Mouse (Mus musculus) adrenal gland, adult 8-10 months (tissue): Measurements from ENCODE around the gene Hoxa3. TPM values are rescaled to one million over a fixed set of nuclear protein-coding genes. Genes with fewer than 3 reads are reported as not detected.
A peak's percentile ranks its signal among the peaks of the same experiment; 100 is the strongest.

ENCODE experiments used
- DNase-seq: peaks from one replicate; pipeline ENCODE4 v3.0.0; 2022
- total RNA-seq, 4 experiments: library from RNA; stranded (reverse); gene quantifications; 2 replicates each; pipeline ENCODE4 v1.2.4; 2022

The Hoxa3 gene
- total RNA-seq, 4 experiments from 2014 or later, result 2.9 to 9.8 (median 6.8) TPM

- no peak for DNase-seq
Observed at GRCm38 (mm10) chr6:52166431-52167077, 46.6 kb downstream of the Hoxa3 start.

DNA sequence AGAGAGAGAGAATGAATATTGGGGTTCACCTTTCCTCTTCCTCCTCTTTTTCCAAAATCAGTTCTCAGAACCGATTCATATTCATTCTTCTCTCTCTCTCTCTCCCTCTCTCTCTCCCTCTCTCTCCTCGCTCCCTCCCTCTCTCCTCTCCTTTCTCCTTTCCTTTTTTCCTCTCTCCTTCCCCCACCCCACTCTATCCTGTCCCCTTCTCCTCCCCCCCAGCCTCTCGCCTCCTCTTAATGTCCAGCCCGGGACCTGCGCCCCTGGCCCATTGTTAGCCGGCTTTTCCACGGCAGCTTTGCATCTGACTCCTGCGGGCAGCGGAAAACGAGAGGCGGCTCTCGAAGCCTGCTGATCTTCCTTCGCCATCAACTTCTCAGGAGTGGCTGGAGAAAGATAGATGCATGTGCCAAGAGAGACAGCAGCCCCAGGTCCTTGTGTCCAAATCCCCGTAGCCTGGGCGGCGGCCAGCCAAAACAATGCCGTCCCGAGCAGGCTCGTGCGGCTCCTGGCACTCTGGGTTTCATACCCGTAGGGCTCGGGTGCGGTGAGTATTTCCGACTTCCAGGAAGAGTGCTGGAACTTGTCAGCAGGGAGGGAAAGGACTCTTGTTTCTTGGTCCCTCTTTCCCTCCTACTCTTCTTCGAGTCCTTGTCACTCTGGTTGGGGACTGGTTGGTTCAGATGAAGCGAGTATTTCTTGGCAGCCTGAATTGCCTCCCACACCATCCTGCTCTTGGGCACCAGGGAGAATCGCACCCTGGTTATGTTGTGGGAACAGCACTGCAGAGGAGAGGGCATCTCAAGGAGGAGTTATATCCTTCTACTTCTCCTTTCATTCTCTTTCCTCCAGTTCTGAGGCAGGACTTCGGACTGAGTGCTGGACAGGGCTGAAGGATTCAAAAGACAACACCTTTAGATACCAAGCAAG is 47.4 kb downstream of the Hoxa3 start:
- DNase-seq, result no peak

DNA sequence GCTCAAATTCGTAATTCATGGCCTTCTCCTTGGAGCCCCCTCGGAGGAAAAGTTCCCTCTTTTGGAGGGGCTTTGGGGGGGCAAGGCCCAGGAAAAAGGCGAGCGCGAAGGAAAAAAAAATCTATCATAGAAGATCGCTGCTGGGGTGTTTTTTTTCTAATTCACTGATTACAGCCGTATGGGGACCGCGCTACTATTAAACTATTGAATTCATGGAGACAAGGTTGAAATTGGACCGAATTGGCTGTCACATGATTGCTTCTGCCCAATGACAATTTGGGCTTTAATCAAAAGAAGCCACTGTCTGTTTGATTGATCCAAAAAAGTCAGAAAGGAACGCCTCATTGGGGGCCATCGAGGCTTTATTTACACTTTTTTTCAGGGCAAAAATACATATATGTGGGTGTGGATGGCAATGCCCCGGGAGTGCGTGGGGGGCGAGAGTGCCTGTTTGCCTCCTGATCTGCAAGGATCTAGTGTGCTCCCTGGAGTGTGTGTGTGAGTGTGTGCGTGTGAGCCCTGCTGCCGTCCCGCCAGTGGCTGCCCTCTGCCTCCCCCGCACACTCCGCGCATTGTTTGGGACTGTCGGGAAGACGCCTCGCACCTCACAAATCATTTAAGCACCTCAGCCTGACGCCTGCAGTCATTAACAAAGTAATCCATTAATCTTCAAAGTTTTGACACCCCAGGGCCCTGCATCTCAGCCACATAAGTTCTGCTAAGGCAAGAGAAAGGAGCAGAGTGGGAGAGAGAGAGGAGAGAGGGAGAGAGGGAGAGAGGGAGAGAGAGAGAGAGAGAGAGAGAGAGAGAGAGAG is 48.3 kb downstream of the Hoxa3 start, which contains the start of gene Hoxa2:
Gene Hoxa2 (minus strand): TSS at position 206 of the 815 bp plus-strand sequence.
- no peak for DNase-seq

GRCm38 (mm10) chr6:52164051-52164625 is 49.0 kb downstream of the Hoxa3 start:
- DNase-seq, result no peak

GRCm38 (mm10) chr6:52163366-52164031 is 49.6 kb downstream of the Hoxa3 start:
- DNase-seq, result no peak

DNA sequence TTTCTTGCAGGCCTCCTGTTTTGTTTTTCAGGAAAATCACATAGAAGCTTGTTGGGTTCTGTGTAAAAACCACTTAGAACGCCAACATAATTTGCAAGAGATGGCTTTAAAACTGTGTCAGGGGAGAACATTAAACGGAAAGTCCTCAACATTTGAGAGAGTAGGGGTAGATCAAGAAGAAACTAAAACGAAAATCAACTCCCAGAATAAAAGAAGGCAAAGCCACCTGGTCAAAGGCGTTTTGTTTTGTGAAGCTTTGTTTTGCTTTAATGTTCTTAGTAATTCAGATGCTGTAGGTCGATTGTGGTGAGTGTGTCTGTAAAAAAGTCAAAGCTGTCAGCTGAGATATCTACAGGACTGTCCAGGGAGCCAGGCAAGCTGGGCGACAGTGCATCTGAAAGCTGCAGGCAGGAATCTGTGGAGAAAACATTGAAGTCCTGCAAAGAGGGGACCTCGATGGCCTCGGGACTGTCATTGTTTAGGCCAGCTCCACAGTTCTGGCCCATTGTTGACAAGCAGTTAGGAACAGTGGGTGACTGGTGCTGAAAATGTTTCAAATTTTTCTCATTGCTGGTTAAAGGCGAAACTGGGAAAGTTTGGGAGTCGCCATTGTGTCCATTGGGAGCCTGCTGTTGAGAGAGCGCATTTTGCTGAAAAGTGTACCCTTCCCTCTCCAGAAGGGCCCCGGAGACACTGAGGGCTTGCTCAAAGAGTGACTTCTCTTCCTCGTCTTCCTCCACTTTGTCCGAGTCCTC is 50.3 kb downstream of the Hoxa3 start:
- no peak for DNase-seq

DNA sequence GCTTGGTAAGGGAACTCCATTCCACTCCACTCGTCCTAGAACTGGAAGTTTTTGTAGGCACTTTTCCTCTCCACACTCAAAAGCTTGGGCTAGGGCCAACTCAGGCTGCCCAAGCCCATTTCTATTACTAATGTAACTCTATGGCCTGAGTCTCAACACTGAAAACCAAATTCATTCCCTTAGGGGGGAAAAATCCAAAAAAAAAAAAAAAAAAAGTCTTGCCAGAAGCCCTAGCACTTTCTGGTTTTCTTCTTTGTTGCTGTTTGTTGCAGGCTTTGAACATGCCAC is 51.1 kb downstream of the Hoxa3 start:
- DNase-seq, result no peak

GRCm38 (mm10) chr6:52161336-52162092 is 51.6 kb downstream of the Hoxa3 start:
- no peak for DNase-seq

- DNase-seq, result no peak
Observed at GRCm38 (mm10) chr6:52160511-52161335, 52.4 kb downstream of the Hoxa3 start.

GRCm38 (mm10) chr6:52159979-52160378 is 53.2 kb downstream of the Hoxa3 start:
- DNase-seq, result no peak

DNA sequence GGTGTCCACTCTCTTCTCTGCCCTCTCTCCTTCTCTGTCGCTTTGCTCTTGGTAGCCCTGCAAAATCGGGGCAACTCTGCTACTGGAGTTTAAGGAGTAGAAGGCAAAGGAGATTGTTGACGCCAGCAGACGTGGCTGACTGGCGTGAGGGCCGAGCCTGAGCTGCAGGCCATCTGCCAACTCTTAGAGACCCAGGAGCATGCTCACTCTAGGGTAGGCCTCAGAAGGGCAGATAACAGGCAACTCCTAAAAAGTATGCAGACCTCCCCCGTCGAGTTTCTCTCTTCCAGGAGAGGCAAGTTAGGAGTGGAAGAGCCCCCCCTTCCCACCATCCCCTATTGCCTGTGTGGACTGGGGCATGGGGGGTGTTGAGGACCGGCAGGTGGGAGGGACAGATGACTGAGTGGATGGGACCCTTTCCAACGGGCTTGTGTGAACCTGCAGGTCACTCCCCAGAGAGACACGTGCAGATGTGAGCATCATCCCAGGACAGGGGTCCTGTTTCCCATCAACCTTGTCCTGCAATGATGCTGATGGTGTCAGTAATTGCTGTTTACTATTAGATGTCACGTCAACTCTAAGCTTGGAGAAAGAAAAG is 53.9 kb downstream of the Hoxa3 start:
- no peak for DNase-seq

- peak; percentile 84 for DNase-seq
Observed at GRCm38 (mm10) chr6:52158276-52159051, 54.7 kb downstream of the Hoxa3 start, which contains the start of gene Hoxa1. TSS of gene Hoxa1 (minus strand) at chr6:52158317.

GRCm38 (mm10) chr6:52157466-52158275 is 55.5 kb downstream of the Hoxa3 start:
- DNase-seq, result no peak

DNA sequence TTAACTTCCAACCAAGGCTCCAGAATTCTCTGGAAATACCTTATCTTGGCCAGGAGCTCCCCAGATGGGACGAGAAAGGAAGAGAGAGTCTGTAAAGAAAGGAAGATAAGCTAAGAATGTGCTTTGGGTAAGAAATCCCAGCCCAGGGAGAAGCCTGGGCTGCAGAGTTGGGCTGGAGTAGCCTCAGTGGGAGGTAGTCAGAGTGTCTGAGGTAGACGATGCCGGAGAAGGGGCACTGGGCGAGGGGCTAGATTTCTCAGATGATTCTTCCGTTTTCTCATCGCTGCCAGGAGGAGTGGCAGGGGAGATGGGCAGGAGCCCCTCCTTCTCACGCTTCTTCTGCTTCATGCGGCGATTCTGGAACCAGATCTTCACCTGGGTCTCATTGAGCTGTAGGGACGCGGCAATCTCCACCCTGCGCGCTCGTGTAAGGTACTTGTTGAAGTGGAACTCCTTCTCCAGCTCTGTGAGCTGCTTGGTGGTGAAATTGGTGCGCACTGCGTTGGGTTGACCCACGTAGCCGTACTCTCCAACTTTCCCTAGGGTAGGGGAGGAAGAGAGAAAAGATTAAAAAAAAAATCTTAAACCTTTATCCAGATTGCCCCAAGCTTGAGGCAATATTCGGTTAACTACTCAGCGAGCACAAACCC is 56.5 kb downstream of the Hoxa3 start:
- no peak for DNase-seq

DNA sequence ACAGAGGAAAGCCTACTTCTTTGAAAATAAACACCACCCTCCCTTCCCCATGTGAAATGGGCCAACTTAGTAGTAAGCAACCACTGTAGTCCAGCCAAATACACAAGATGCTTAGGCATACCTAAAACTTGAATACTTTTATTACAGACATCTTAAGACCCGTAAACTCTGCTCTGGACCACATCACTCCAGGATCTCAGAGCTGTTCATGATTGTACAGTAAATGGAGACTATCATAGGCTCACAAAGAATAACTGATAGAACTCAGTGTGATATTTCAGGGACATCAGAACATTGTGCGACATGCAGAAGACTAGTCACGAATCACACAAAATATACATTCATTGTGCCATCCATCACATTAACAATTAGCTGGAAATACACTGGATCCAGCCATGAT is 57.7 kb downstream of the Hoxa3 start:
- no peak for DNase-seq

DNA sequence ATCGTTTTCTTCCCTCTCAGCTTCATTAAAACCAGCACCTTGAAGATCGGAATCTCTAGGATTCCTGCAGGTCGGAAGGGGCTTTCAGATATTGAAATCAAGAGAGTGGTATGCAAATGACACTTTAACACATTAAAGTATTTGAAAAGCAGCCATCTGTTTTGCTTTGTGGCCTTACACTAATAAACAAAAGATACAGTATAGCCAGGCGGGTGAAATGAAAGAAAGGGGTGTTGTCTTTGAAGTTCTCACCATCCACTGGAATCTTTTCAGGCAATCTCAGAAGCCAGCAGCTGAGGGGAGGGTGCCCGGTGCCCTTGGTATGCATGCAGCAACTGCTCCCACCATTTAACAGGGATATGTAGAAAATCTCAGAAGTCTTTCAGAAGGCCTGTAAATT is 59.1 kb downstream of the Hoxa3 start:
- no peak for DNase-seq

DNA sequence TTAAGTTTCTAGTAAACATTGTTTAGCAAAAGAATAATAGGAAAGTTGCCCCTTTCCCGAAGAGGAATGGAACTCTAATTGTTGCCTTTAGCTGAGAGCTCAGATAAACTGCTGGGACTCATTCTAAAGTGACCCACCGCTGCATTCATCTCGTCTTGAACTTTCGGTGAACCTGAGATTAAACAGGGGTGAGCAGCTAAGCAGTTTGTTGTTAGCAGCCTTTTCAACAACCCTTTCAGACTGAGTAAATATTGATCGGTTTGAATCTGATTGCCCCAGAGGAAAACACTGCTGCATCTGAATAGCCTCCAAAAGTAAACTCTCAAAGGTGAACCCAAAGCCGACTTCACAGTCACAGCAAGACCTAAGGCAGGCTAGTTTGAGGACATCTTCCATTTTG is 59.9 kb downstream of the Hoxa3 start:
- DNase-seq, result no peak
